Comparison of ENCODE assay signal across 8 mouse cellular contexts in the genomic region with DNA sequence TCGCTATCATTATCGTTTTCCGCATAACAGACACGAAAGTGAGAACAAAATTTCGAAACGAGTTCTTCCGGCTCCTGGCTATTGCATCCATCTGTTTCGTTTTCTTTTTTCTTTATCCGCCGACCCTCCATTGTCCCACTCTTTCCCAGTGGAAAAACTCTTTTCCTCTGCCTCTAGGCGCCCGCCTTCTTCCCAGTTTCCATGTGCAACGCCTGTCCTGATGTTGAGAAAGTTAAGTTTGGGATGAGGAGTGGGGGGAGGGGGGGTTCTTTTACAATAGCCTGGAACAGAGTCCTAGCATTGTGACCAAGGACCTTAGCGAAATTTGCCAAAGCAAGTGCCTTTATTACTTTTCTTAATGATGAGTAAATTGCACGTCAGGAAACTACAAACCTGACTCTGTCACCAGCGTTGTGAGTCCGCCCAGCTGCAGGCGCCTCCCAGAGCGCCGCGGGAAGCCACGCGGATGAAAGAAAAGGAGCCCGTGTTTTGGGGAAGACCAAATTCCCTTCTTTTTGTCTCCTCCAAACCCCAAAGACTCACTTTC. TPM values are rescaled to one million over a fixed set of nuclear protein-coding genes. Genes with fewer than 3 reads are reported as not detected.
DNase-seq lines count a peak whose midpoint lies in the region; ATAC-seq lines count a peak whose summit lies in the region.

No protein-coding gene starts in this region.

- no peak for DNase-seq in heart, postnatal 14 days
- peak; percentile 21 for DNase-seq in ES-CJ7 (ENCODE audit: low read depth, low spot score)
- peak; percentile 56 for DNase-seq in liver, embryonic 11.5 days (ENCODE audit: low spot score)
- DNase-seq in adrenal gland, postnatal 25 days: no peak
- DNase-seq in adrenal gland, adult 8-10 months: no peak

- no peaks in the 10 kb centered on the region for H3K9me3 ChIP-seq in heart, embryonic 13.5 days
- H3K9me3 ChIP-seq in forebrain, embryonic 12.5 days: no peaks in the 10 kb centered on the region
- no peaks in the 10 kb centered on the region for H3K9me3 ChIP-seq in liver, embryonic 11.5 days (ENCODE audit: control insufficient read depth, low read length)
- H3K9me3 ChIP-seq in stomach, embryonic 15.5 days: no peaks in the 10 kb centered on the region

- intact Hi-C loops in heart, postnatal 14 days (cut with DNase I): loop anchor here (5.0 kb wide), 1 partner anchor 348 kb away; the partner anchor contains the start of genes Tmem167 and Xrcc4

- WGBS in heart, embryonic 13.5 days: under 1% methylated on average over 24 of the region's 24 CpGs
- WGBS in forebrain, embryonic 12.5 days: under 1% methylated on average over 24 of the region's 24 CpGs
- under 1% methylated on average over 24 of the region's 24 CpGs for WGBS in liver, embryonic 11.5 days
- WGBS in stomach, embryonic 15.5 days: under 1% methylated on average over 24 of the region's 24 CpGs

- peak overlapping the region; percentile 96 for H3K27ac ChIP-seq in heart, embryonic 13.5 days (replicated peaks)
- H3K27ac ChIP-seq in forebrain, embryonic 12.5 days: peak overlapping the region; percentile 88
- peak overlapping the region; percentile 53; the same call in 1 of the 2 replicates for H3K27ac ChIP-seq in liver, embryonic 11.5 days (ENCODE audit: low read depth, low read length)
- peak overlapping the region; percentile 89 for H3K27ac ChIP-seq in stomach, embryonic 15.5 days

- H3K4me3 ChIP-seq in heart, embryonic 13.5 days: peak overlapping the region; percentile 84
- peak overlapping the region; percentile 68 for H3K4me3 ChIP-seq in forebrain, embryonic 12.5 days (replicated peaks)
- peak overlapping the region; percentile 63 for H3K4me3 ChIP-seq in liver, embryonic 11.5 days (ENCODE audit: low read depth, low read length)
- peak overlapping the region; percentile 60 for H3K4me3 ChIP-seq in stomach, embryonic 15.5 days (replicated peaks)

- peak overlapping the region; percentile 87 for H3K4me2 ChIP-seq in heart, embryonic 13.5 days
- peak overlapping the region; percentile 88 for H3K4me2 ChIP-seq in forebrain, embryonic 12.5 days
- H3K4me2 ChIP-seq in liver, embryonic 11.5 days: peak overlapping the region; percentile 94
- H3K4me2 ChIP-seq in stomach, embryonic 15.5 days: peak overlapping the region; percentile 93

- no peaks in the 10 kb centered on the region for H3K36me3 ChIP-seq in heart, embryonic 13.5 days
- H3K36me3 ChIP-seq in forebrain, embryonic 12.5 days (replicated peaks): no peaks in the 10 kb centered on the region
- no peaks in the 10 kb centered on the region for H3K36me3 ChIP-seq in liver, embryonic 11.5 days (ENCODE audit: control insufficient read depth, insufficient read depth, low read length)
- no peaks in the 10 kb centered on the region for H3K36me3 ChIP-seq in stomach, embryonic 15.5 days

- H3K27me3 ChIP-seq in heart, embryonic 13.5 days (replicated peaks): no peaks in the 10 kb centered on the region
- H3K27me3 ChIP-seq in forebrain, embryonic 12.5 days: no peaks in the 10 kb centered on the region
- peaks cover 31% of the 10 kb centered on the region for H3K27me3 ChIP-seq in liver, embryonic 11.5 days (replicated peaks; ENCODE audit: control insufficient read depth, insufficient read depth, low read length)
- no peaks in the 10 kb centered on the region for H3K27me3 ChIP-seq in stomach, embryonic 15.5 days (replicated peaks)

- H3K4me1 ChIP-seq in heart, embryonic 13.5 days: peaks cover 48% of the 10 kb centered on the region
- peaks cover 22% of the 10 kb centered on the region for H3K4me1 ChIP-seq in forebrain, embryonic 12.5 days
- H3K4me1 ChIP-seq in liver, embryonic 11.5 days (replicated peaks; ENCODE audit: control insufficient read depth, insufficient read depth, low read length): peaks cover 5% of the 10 kb centered on the region; the same call in 1 of the 2 replicates
- H3K4me1 ChIP-seq in stomach, embryonic 15.5 days: peaks cover 11% of the 10 kb centered on the region

- ATAC-seq in heart, embryonic 13.5 days (ENCODE audit: extremely low read depth, insufficient number of reproducible peaks, low FRiP score, low TSS enrichment): no peak
- ATAC-seq in forebrain, embryonic 12.5 days (ENCODE audit: low FRiP score): peak; percentile 8; the same call in 1 of the 2 replicates
- ATAC-seq in liver, embryonic 11.5 days (replicated peaks; ENCODE audit: low FRiP score): peak; percentile 40
- ATAC-seq in stomach, embryonic 15.5 days (ENCODE audit: insufficient read depth, low FRiP score, low read depth): no peak

- peak overlapping the region; percentile 96 for H3K9ac ChIP-seq in heart, embryonic 13.5 days
- peak overlapping the region; percentile 65 for H3K9ac ChIP-seq in forebrain, embryonic 12.5 days
- peak overlapping the region; percentile 60 for H3K9ac ChIP-seq in liver, embryonic 11.5 days (ENCODE audit: low read depth, low read length)
- H3K9ac ChIP-seq in stomach, embryonic 15.5 days: 0 out of 2 replicates have a peak overlapping the region, but pooled peaks have one; percentile 21

RNA-seq across cellular contexts. Expression of gene Vcan, which starts 2.5 kb away (rescaled TPM):
- polyA plus RNA-seq in heart, embryonic 13.5 days (2015; fragmentation: Nextera tagmentation; extraction: Ambion mirVana): 61.0 and 72.4 TPM in 2 replicates
- 10 to 100 TPM; 19.5 to 21.8 TPM for total RNA-seq in heart, postnatal 14 days (2021)
- 65.4 and 65.8 TPM in 2 replicates for polyA plus RNA-seq in forebrain, embryonic 12.5 days (2016; fragmentation: Nextera tagmentation; extraction: Ambion mirVana)
- 13.9 and 18.2 TPM in 2 replicates for polyA plus RNA-seq in liver, embryonic 11.5 days (2014; fragmentation: Nextera tagmentation; extraction: Ambion mirVana)
- polyA plus RNA-seq in stomach, embryonic 15.5 days (2015; fragmentation: Nextera tagmentation; extraction: Ambion mirVana): 31.2 and 34.2 TPM in 2 replicates
- total RNA-seq in adrenal gland, postnatal 25 days (2021): 2.3 and 3.0 TPM in 2 replicates
- total RNA-seq in adrenal gland, adult 8-10 months (2022): 1 to 10 TPM; 2.1 to 2.2 (median 2.1) TPM

Comparison
In these comparisons a context has a peak if more than half of its experiments do, and no peak if none do; other contexts are left out.
1. ATAC-seq: peak in forebrain, embryonic 12.5 days (single experiment) and liver, embryonic 11.5 days (single experiment); none in heart, embryonic 13.5 days (single experiment) and stomach, embryonic 15.5 days (single experiment).
2. H3K9ac ChIP-seq: peak in every context shown above with its lines; median percentile 96 in heart, embryonic 13.5 days; 65 in forebrain, embryonic 12.5 days; 60 in liver, embryonic 11.5 days; 21 in stomach, embryonic 15.5 days.
3. DNase-seq: peak in ES-CJ7 (single experiment) and liver, embryonic 11.5 days (single experiment); none in heart, postnatal 14 days (0 of 2), adrenal gland, postnatal 25 days (single experiment) and adrenal gland, adult 8-10 months (single experiment).
4. Peak in every context shown above with its lines, with median percentiles within 50 percentile points of each other: H3K27ac ChIP-seq, H3K4me2 ChIP-seq and H3K4me3 ChIP-seq.